Mouse (Mus musculus) ES-Bruce4 (cell line): ENCODE measurements around the gene Polr2i.

ENCODE experiments used
- CTCF ChIP-seq: IDR thresholded peaks from one replicate; pipeline ENCODE4 v1.8.1; 2011; ENCODE audit warnings: low read depth, low read length
- EP300 ChIP-seq: IDR thresholded peaks from 2 replicates; pipeline ENCODE4 v1.6.1; 2011; ENCODE audit warnings: low read depth, low read length; ENCODE audit not compliant: insufficient read depth
- POLR2A ChIP-seq: IDR thresholded peaks from one replicate; pipeline ENCODE4 v1.8.1; 2011; ENCODE audit warnings: low read length; ENCODE audit not compliant: insufficient read depth

- TF ChIP-seq EP300 (no peak), CTCF (no peak), POLR2A (no peak)
Measured at GRCm38 (mm10) chr7:30217277-30217676, 14.5 kb upstream of the Polr2i start.
